Comparison of ENCODE assay signal across 9 mouse cellular contexts in genomic region chr17:71225091-71225490, GRCm38 (mm10). TPM values are rescaled to one million over a fixed set of nuclear protein-coding genes. Genes with fewer than 3 reads are reported as not detected.
DNase-seq lines count a peak whose midpoint lies in the region; ATAC-seq and TF ChIP-seq lines count a peak whose summit lies in the region.
"Had no signal": no experiment of that assay in that cellular context is flagged by ENCODE, and none has a peak within 500 bp of the region (broad histone marks: within the 10 kb centered on the region; RNA-seq: fewer than 3 reads in every experiment).

No protein-coding gene starts in this region.

- POLR2A ChIA-PET in Patski (lab: Charles Lee) = no interaction called here

- ATAC-seq in hindbrain, embryonic 13.5 days (ENCODE audit: low FRiP score) = no peak
- no peak for ATAC-seq in Patski
- ATAC-seq in forebrain, embryonic 13.5 days = 0 out of 2 replicates have a peak, but pooled peaks have one; percentile 50
- no peak for ATAC-seq in frontal cortex, adult (ENCODE audit: low TSS enrichment)
- ATAC-seq in midbrain, embryonic 15.5 days (replicated peaks) = no peak

- H3K27ac ChIP-seq in hindbrain, embryonic 10.5 days = no peak overlapping the region
- no peak overlapping the region for H3K27ac ChIP-seq in hindbrain, embryonic 13.5 days
- H3K27ac ChIP-seq in forebrain, embryonic 13.5 days = no peak overlapping the region
- no peak overlapping the region for H3K27ac ChIP-seq in midbrain, embryonic 15.5 days

- WGBS in hindbrain, embryonic 10.5 days = 30% methylated on average over 5 of the region's 5 CpGs
- 34% methylated on average over 5 of the region's 5 CpGs for WGBS in hindbrain, embryonic 13.5 days
- 24% methylated on average over 5 of the region's 5 CpGs for WGBS in forebrain, embryonic 13.5 days
- 28% methylated on average over 5 of the region's 5 CpGs for WGBS in midbrain, embryonic 15.5 days

- H3K9me3 ChIP-seq in hindbrain, embryonic 10.5 days = no peaks in the 10 kb centered on the region
- H3K9me3 ChIP-seq in hindbrain, embryonic 13.5 days = no peaks in the 10 kb centered on the region
- no peaks in the 10 kb centered on the region for H3K9me3 ChIP-seq in forebrain, embryonic 13.5 days (replicated peaks)
- no peaks in the 10 kb centered on the region for H3K9me3 ChIP-seq in megakaryocyte, embryonic 14.5 days
- no peaks in the 10 kb centered on the region for H3K9me3 ChIP-seq in midbrain, embryonic 15.5 days
- H3K9me3 ChIP-seq: liver, embryonic 15.5 days had no signal

- peaks cover 10% of the 10 kb centered on the region for H3K36me3 ChIP-seq in hindbrain, embryonic 10.5 days
- peaks cover 11% of the 10 kb centered on the region; the same call in 1 of the 2 replicates for H3K36me3 ChIP-seq in hindbrain, embryonic 13.5 days
- peaks cover 11% of the 10 kb centered on the region; the same call in 1 of the 2 replicates for H3K36me3 ChIP-seq in forebrain, embryonic 13.5 days (ENCODE audit: poor library complexity, severe bottlenecking)
- peaks cover 90% of the 10 kb centered on the region for H3K36me3 ChIP-seq in megakaryocyte, embryonic 14.5 days (replicated peaks; ENCODE audit: low read length)
- H3K36me3 ChIP-seq in midbrain, embryonic 15.5 days (replicated peaks) = no peaks in the 10 kb centered on the region

- H3K4me3 ChIP-seq in hindbrain, embryonic 10.5 days = no peak overlapping the region
- H3K4me3 ChIP-seq in hindbrain, embryonic 13.5 days = no peak overlapping the region
- H3K4me3 ChIP-seq in forebrain, embryonic 13.5 days = no peak overlapping the region
- H3K4me3 ChIP-seq in megakaryocyte, embryonic 14.5 days (replicated peaks) = peak overlapping the region; percentile 38
- H3K4me3 ChIP-seq in midbrain, embryonic 15.5 days = no peak overlapping the region
- H3K4me3 ChIP-seq: liver, embryonic 15.5 days had no signal

- no peaks in the 10 kb centered on the region for H3K27me3 ChIP-seq in hindbrain, embryonic 10.5 days (ENCODE audit: insufficient read depth, poor library complexity, severe bottlenecking)
- H3K27me3 ChIP-seq in hindbrain, embryonic 13.5 days = no peaks in the 10 kb centered on the region
- H3K27me3 ChIP-seq in Patski = no peaks in the 10 kb centered on the region
- no peaks in the 10 kb centered on the region for H3K27me3 ChIP-seq in forebrain, embryonic 13.5 days
- H3K27me3 ChIP-seq in megakaryocyte, embryonic 14.5 days (replicated peaks) = no peaks in the 10 kb centered on the region
- H3K27me3 ChIP-seq in midbrain, embryonic 15.5 days (replicated peaks) = no peaks in the 10 kb centered on the region
- H3K27me3 ChIP-seq: liver, embryonic 15.5 days had no signal

- DNase-seq in hindbrain, embryonic 10.5 days (ENCODE audit: low spot score) = peak; percentile 39
- peak; percentile 62 to 64 for DNase-seq in B cell, adult 2 months
- no peak for DNase-seq in Patski (ENCODE audit: low read depth, low spot score)

- CTCF ChIA-PET in Patski (lab: Charles Lee) = interaction anchor here (1.0 to 1.3 kb wide), 3 partner anchors 25 to 42 kb away, joined by 3 to 4 read pairs (median 3); no protein-coding TSS in a partner anchor

- no peaks in the 10 kb centered on the region for H3K4me1 ChIP-seq in hindbrain, embryonic 10.5 days (replicated peaks)
- peaks cover 3% of the 10 kb centered on the region; the same call in 1 of the 2 replicates for H3K4me1 ChIP-seq in hindbrain, embryonic 13.5 days (replicated peaks)
- H3K4me1 ChIP-seq in forebrain, embryonic 13.5 days = no peaks in the 10 kb centered on the region
- H3K4me1 ChIP-seq in megakaryocyte, embryonic 14.5 days = peaks cover 61% of the 10 kb centered on the region
- no peaks in the 10 kb centered on the region for H3K4me1 ChIP-seq in midbrain, embryonic 15.5 days

- peak; percentile 56 for TF ChIP-seq CTCF in Patski (IDR thresholded peaks at IDR 0.05)

- no peak overlapping the region for H3K4me2 ChIP-seq in hindbrain, embryonic 13.5 days
- H3K4me2 ChIP-seq in forebrain, embryonic 13.5 days = no peak overlapping the region
- H3K4me2 ChIP-seq in midbrain, embryonic 15.5 days = no peak overlapping the region
- H3K4me2 ChIP-seq: liver, embryonic 15.5 days had no signal

- in situ Hi-C loops in Patski (cut with MboI; ENCODE audit: low pct_unique_long_range_greater_than_20kb) = no loop called here

- no peak overlapping the region for H3K9ac ChIP-seq in hindbrain, embryonic 13.5 days
- H3K9ac ChIP-seq in forebrain, embryonic 13.5 days = no peak overlapping the region
- H3K9ac ChIP-seq in midbrain, embryonic 15.5 days = no peak overlapping the region
- H3K9ac ChIP-seq: liver, embryonic 15.5 days had no signal

RNA-seq across cellular contexts. Expression of gene Lpin2, which starts 42.7 kb away (rescaled TPM):
- 31.1 and 33.9 TPM in 2 replicates for polyA plus RNA-seq in hindbrain, embryonic 10.5 days (2016; fragmentation: Nextera tagmentation; extraction: Ambion mirVana)
- 40.6 and 41.8 TPM in 2 replicates for polyA plus RNA-seq in hindbrain, embryonic 13.5 days (2015; fragmentation: Nextera tagmentation; extraction: Ambion mirVana)
- 39.0 TPM for polyA plus RNA-seq in Patski (2021)
- 34.1 and 37.5 TPM in 2 replicates for polyA plus RNA-seq in forebrain, embryonic 13.5 days (2015; fragmentation: Nextera tagmentation; extraction: Ambion mirVana)
- 7.6 TPM in 2 replicates for polyA plus RNA-seq in megakaryocyte, embryonic 14.5 days (2012; ENCODE audit: insufficient read depth, low replicate concordance)
- polyA plus RNA-seq in midbrain, embryonic 15.5 days (2015; fragmentation: Nextera tagmentation; extraction: Ambion mirVana) = 44.2 and 47.6 TPM in 2 replicates
